9 mouse cellular contexts compared by ENCODE assay signal in the genomic region with DNA sequence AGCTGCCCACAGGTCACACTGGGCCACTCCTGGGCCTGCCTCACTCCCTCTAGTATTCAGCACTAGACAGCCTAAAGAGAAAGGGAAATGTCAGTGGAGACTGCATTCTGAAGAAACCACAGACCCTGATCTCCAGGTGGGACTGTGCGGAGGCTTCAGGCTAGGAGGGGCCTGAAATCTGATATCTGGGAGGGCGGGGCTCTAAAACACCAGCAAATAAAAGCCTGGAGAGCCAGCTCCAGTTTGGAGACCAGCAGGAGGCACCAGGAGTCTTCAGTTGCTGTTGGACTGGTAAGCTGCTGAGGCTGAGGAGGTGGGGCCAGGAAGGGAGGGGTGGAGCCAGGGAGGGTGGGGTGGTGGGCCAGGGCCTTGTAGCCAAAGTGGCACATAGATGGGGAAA. TPM values are rescaled to one million over a fixed set of nuclear protein-coding genes. Genes with fewer than 3 reads are reported as not detected.
DNase-seq lines count a peak whose midpoint lies in the region; ATAC-seq and TF ChIP-seq lines count a peak whose summit lies in the region.
"Had no signal": no experiment of that assay in that cellular context is flagged by ENCODE, and none has a peak within 500 bp of the region (broad histone marks: within the 10 kb centered on the region; RNA-seq: fewer than 3 reads in every experiment).

Gene Gpha2 (plus strand): TSS at position 246 of the 400 bp plus-strand sequence.

- no peak within 1 kb of the TSS for H3K4me3 ChIP-seq in lung, embryonic 15.5 days
- no peak within 1 kb of the TSS for H3K4me3 ChIP-seq in embryonic facial prominence, embryonic 13.5 days
- no peak within 1 kb of the TSS for H3K4me3 ChIP-seq in stomach, embryonic 14.5 days (ENCODE audit: low read depth, low read length)
- no peak within 1 kb of the TSS for H3K4me3 ChIP-seq in layer of hippocampus, adult 2 months

- H3K27me3 ChIP-seq in lung, embryonic 15.5 days, result no peaks in the 10 kb centered on the region
- H3K27me3 ChIP-seq in embryonic facial prominence, embryonic 13.5 days, result no peaks in the 10 kb centered on the region
- H3K27me3 ChIP-seq in stomach, embryonic 14.5 days (ENCODE audit: control insufficient read depth, insufficient read depth, low read length), result no peaks in the 10 kb centered on the region

- no peak for TF ChIP-seq CTCF in layer of hippocampus, adult 2 months (conservative IDR thresholded peaks at IDR 0.05)

- DNase-seq in lung, postnatal 14 days, result no peak
- no peak for DNase-seq in adrenal gland, adult 2 months
- DNase-seq in layer of hippocampus, adult 2 months (ENCODE audit: low spot score in 2 of 2), result no peak
- no peak for DNase-seq in heart, adult 9 months (ENCODE audit: low spot score in 2 of 2)
- DNase-seq: heart, adult 18-20 months; kidney, adult 9 months had no signal

- no peaks in the 10 kb centered on the region for H3K4me1 ChIP-seq in lung, embryonic 15.5 days
- H3K4me1 ChIP-seq in embryonic facial prominence, embryonic 13.5 days, result peaks cover 25% of the 10 kb centered on the region
- no peaks in the 10 kb centered on the region for H3K4me1 ChIP-seq in stomach, embryonic 14.5 days (ENCODE audit: control insufficient read depth, insufficient read depth, low read length)

- H3K36me3 ChIP-seq in lung, embryonic 15.5 days, result 0 out of 2 replicates have a peak, but pooled peaks cover 3% of the 10 kb centered on the region
- peaks cover 41% of the 10 kb centered on the region for H3K36me3 ChIP-seq in embryonic facial prominence, embryonic 13.5 days
- peaks cover 16% of the 10 kb centered on the region; the same call in 1 of the 2 replicates for H3K36me3 ChIP-seq in stomach, embryonic 14.5 days (ENCODE audit: control insufficient read depth, insufficient read depth, low read length)

- H3K4me2 ChIP-seq in lung, embryonic 15.5 days, result no peak within 1 kb of the TSS
- H3K4me2 ChIP-seq in embryonic facial prominence, embryonic 13.5 days, result no peak within 1 kb of the TSS
- no peak within 1 kb of the TSS for H3K4me2 ChIP-seq in stomach, embryonic 14.5 days (replicated peaks; ENCODE audit: low read depth, low read length)

- WGBS in lung, embryonic 15.5 days, result 10% methylated on average over 2 of the region's 2 CpGs
- WGBS in embryonic facial prominence, embryonic 13.5 days, result 5% methylated on average over 2 of the region's 2 CpGs
- 9% methylated on average over 2 of the region's 2 CpGs for WGBS in stomach, embryonic 14.5 days

- no peak within 1 kb of the TSS for H3K9ac ChIP-seq in lung, embryonic 15.5 days
- 0 out of 2 replicates have a peak within 1 kb of the TSS, but pooled peaks have one; percentile 22 for H3K9ac ChIP-seq in embryonic facial prominence, embryonic 13.5 days
- no peak within 1 kb of the TSS for H3K9ac ChIP-seq in stomach, embryonic 14.5 days (replicated peaks; ENCODE audit: low read depth, low read length)

- no peaks in the 10 kb centered on the region for H3K9me3 ChIP-seq in lung, embryonic 15.5 days
- no peaks in the 10 kb centered on the region for H3K9me3 ChIP-seq in embryonic facial prominence, embryonic 13.5 days
- no peaks in the 10 kb centered on the region for H3K9me3 ChIP-seq in stomach, embryonic 14.5 days (ENCODE audit: control insufficient read depth, low read depth, low read length)

- H3K27ac ChIP-seq in lung, embryonic 15.5 days, result no peak within 1 kb of the TSS
- H3K27ac ChIP-seq in embryonic facial prominence, embryonic 13.5 days, result peak within 1 kb of the TSS; percentile 40; the same call in 1 of the 2 replicates
- no peak within 1 kb of the TSS for H3K27ac ChIP-seq in stomach, embryonic 14.5 days (ENCODE audit: low read length)
- no peak within 1 kb of the TSS for H3K27ac ChIP-seq in layer of hippocampus, adult 2 months

- ATAC-seq in lung, embryonic 15.5 days (ENCODE audit: borderline replicate concordance, extremely low read depth, low FRiP score, low TSS enrichment), result peak; percentile 23; the same call in 1 of the 2 replicates
- ATAC-seq in embryonic facial prominence, embryonic 13.5 days (ENCODE audit: insufficient number of reproducible peaks, insufficient read depth, low FRiP score, low TSS enrichment, low read depth), result no peak
- 0 out of 2 replicates have a peak, but pooled peaks have one; percentile 36 for ATAC-seq in stomach, embryonic 14.5 days (ENCODE audit: insufficient number of reproducible peaks, insufficient read depth, low FRiP score, low read depth)

RNA-seq across cellular contexts. Expression of gene Gpha2, which starts in this region (rescaled TPM):
- polyA plus RNA-seq in lung, embryonic 15.5 days (2015; fragmentation: Nextera tagmentation; extraction: Ambion mirVana), result 0.48 TPM in 1 of 2 replicates, not detected in the other
- 10 to 100 TPM; 18.7 to 23.7 TPM for total RNA-seq in adrenal gland, adult 2 months (2021)
- 237 and 302 TPM in 2 replicates for polyA plus RNA-seq in adrenal gland, adult 2 months (2012; rRNA removed)
- polyA plus RNA-seq in embryonic facial prominence, embryonic 13.5 days (2015; fragmentation: Nextera tagmentation; extraction: Ambion mirVana), result 3.3 and 3.8 TPM in 2 replicates
- polyA plus RNA-seq in stomach, embryonic 14.5 days (2014; fragmentation: Nextera tagmentation; extraction: Ambion mirVana), result 0.90 TPM in 1 of 2 replicates, not detected in the other
- not detected for total RNA-seq in layer of hippocampus, adult 2 months (2021)
- total RNA-seq: heart, adult 18-20 months had no signal

Comparison
In these comparisons a context has a peak if more than half of its experiments do, and no peak if none do; other contexts are left out.
1. RNA of gene Gpha2 (total RNA-seq): 18.7 to 23.7 TPM in adrenal gland, adult 2 months; not detected in layer of hippocampus, adult 2 months; every median in the first group is over 10 times any median in the second.
2. RNA of gene Gpha2 (polyA plus RNA-seq): 237 to 302 TPM in adrenal gland, adult 2 months; 3.3 to 3.8 TPM in embryonic facial prominence, embryonic 13.5 days, 0.90 TPM in stomach, embryonic 14.5 days and 0.48 TPM in lung, embryonic 15.5 days; every median in the first group is over 10 times any median in the second.
3. Peak in ATAC-seq in lung, embryonic 15.5 days; RNA of the gene not detected or under 1 TPM.
4. Peak in ATAC-seq in stomach, embryonic 14.5 days; RNA of the gene not detected or under 1 TPM.